In genomic region chr11:79703885-79704291, GRCm38 (mm10) we compare ENCODE assay signal across 8 mouse cellular contexts.
DNase-seq lines count a peak whose midpoint lies in the region; ATAC-seq and TF ChIP-seq lines count a peak whose summit lies in the region.

No protein-coding gene starts in this region.

- peak; percentile 65 for TF ChIP-seq EP300 in stomach, postnatal 0 days (optimal IDR thresholded peaks at IDR 0.05)

- H3K27me3 ChIP-seq in kidney, postnatal 0 days (ENCODE audit: insufficient read depth, low read length) = no peaks in the 10 kb centered on the region
- H3K27me3 ChIP-seq in embryonic facial prominence, embryonic 15.5 days = 0 out of 2 replicates have a peak, but pooled peaks cover under 1% of the 10 kb centered on the region
- H3K27me3 ChIP-seq in intestine, embryonic 14.5 days (replicated peaks; ENCODE audit: control insufficient read depth, insufficient read depth, low read length) = no peaks in the 10 kb centered on the region
- no peaks in the 10 kb centered on the region for H3K27me3 ChIP-seq in stomach, postnatal 0 days (ENCODE audit: control insufficient read depth, insufficient read depth, low read length)

- peaks cover 8% of the 10 kb centered on the region; the same call in 1 of the 2 replicates for H3K4me1 ChIP-seq in kidney, postnatal 0 days (replicated peaks; ENCODE audit: insufficient read depth, low read length)
- H3K4me1 ChIP-seq in embryonic facial prominence, embryonic 15.5 days = peaks cover 36% of the 10 kb centered on the region
- peaks cover 23% of the 10 kb centered on the region for H3K4me1 ChIP-seq in intestine, embryonic 14.5 days (replicated peaks; ENCODE audit: control insufficient read depth, insufficient read depth, low read length)
- H3K4me1 ChIP-seq in stomach, postnatal 0 days (replicated peaks; ENCODE audit: control insufficient read depth, insufficient read depth) = no peaks in the 10 kb centered on the region

- no peak for TF ChIP-seq CTCF in kidney, postnatal 0 days (IDR thresholded peaks at IDR 0.05; ENCODE audit: low read depth)
- no peak for TF ChIP-seq CTCF in stomach, postnatal 0 days (IDR thresholded peaks at IDR 0.05; ENCODE audit: low read depth)

- ATAC-seq in kidney, postnatal 0 days (replicated peaks; ENCODE audit: low FRiP score, low read depth) = peak; percentile 42
- peak; percentile 50 for ATAC-seq in embryonic facial prominence, embryonic 15.5 days (ENCODE audit: insufficient number of reproducible peaks, low FRiP score, low TSS enrichment, low read depth)
- ATAC-seq in intestine, embryonic 14.5 days (replicated peaks; ENCODE audit: low FRiP score, low TSS enrichment, low read depth) = peak; percentile 72
- peak; percentile 50 for ATAC-seq in stomach, postnatal 0 days (ENCODE audit: low FRiP score, low TSS enrichment)

- WGBS in kidney, postnatal 0 days = 0% methylated on average over 27 of the region's 27 CpGs
- under 1% methylated on average over 27 of the region's 27 CpGs for WGBS in embryonic facial prominence, embryonic 15.5 days
- WGBS in intestine, embryonic 14.5 days = under 1% methylated on average over 27 of the region's 27 CpGs
- WGBS in stomach, postnatal 0 days = under 1% methylated on average over 27 of the region's 27 CpGs

- peak overlapping the region; percentile 97 for H3K27ac ChIP-seq in kidney, postnatal 0 days
- H3K27ac ChIP-seq in embryonic facial prominence, embryonic 15.5 days (replicated peaks) = peak overlapping the region; percentile 98
- peak overlapping the region; percentile 99 for H3K27ac ChIP-seq in intestine, embryonic 14.5 days (ENCODE audit: low read depth)
- H3K27ac ChIP-seq in stomach, postnatal 0 days (replicated peaks) = peak overlapping the region; percentile 98

- H3K9ac ChIP-seq in kidney, postnatal 0 days (ENCODE audit: low read depth, low read length) = peak overlapping the region; percentile 93
- peak overlapping the region; percentile 91 for H3K9ac ChIP-seq in embryonic facial prominence, embryonic 15.5 days
- H3K9ac ChIP-seq in intestine, embryonic 14.5 days (ENCODE audit: low read length) = peak overlapping the region; percentile 90
- H3K9ac ChIP-seq in stomach, postnatal 0 days (ENCODE audit: low read length) = peak overlapping the region; percentile 93

- H3K4me3 ChIP-seq in kidney, postnatal 0 days (replicated peaks; ENCODE audit: low read depth, low read length) = peak overlapping the region; percentile 76
- peak overlapping the region; percentile 81 for H3K4me3 ChIP-seq in embryonic facial prominence, embryonic 15.5 days (replicated peaks)
- H3K4me3 ChIP-seq in intestine, embryonic 14.5 days (ENCODE audit: low read depth, low read length) = peak overlapping the region; percentile 84
- H3K4me3 ChIP-seq in stomach, postnatal 0 days (ENCODE audit: low read depth, low read length) = peak overlapping the region; percentile 82

- DNase-seq in kidney, postnatal 0 days (ENCODE audit: low spot score) = peak; percentile 86
- DNase-seq in kidney, adult 18-20 months = no peak
- peak; percentile 79 for DNase-seq in MN1 (ENCODE audit: low spot score)
- DNase-seq in intestine, embryonic 14.5 days (ENCODE audit: low spot score) = no peak
- peak; percentile 62 for DNase-seq in lung, postnatal 25 days (ENCODE audit: low spot score)
- DNase-seq in stomach, postnatal 0 days (ENCODE audit: low spot score) = no peak
- no peak for DNase-seq in cerebellum, adult 11 months

- no peaks in the 10 kb centered on the region for H3K9me3 ChIP-seq in kidney, postnatal 0 days (replicated peaks; ENCODE audit: low read length)
- no peaks in the 10 kb centered on the region for H3K9me3 ChIP-seq in embryonic facial prominence, embryonic 15.5 days (replicated peaks)
- H3K9me3 ChIP-seq in intestine, embryonic 14.5 days (ENCODE audit: control insufficient read depth, low read length) = no peaks in the 10 kb centered on the region
- no peaks in the 10 kb centered on the region for H3K9me3 ChIP-seq in stomach, postnatal 0 days (ENCODE audit: control insufficient read depth, low read length)

- H3K4me2 ChIP-seq in kidney, postnatal 0 days (ENCODE audit: low read length) = peak overlapping the region; percentile 59
- H3K4me2 ChIP-seq in embryonic facial prominence, embryonic 15.5 days (replicated peaks) = peak overlapping the region; percentile 58
- H3K4me2 ChIP-seq in intestine, embryonic 14.5 days (ENCODE audit: low read length) = peak overlapping the region; percentile 82
- H3K4me2 ChIP-seq in stomach, postnatal 0 days (replicated peaks; ENCODE audit: low read depth) = peak overlapping the region; percentile 62

- 0 out of 2 replicates have a peak, but pooled peaks cover 3% of the 10 kb centered on the region for H3K36me3 ChIP-seq in kidney, postnatal 0 days (ENCODE audit: insufficient read depth, low read length)
- peaks cover 7% of the 10 kb centered on the region for H3K36me3 ChIP-seq in embryonic facial prominence, embryonic 15.5 days
- 0 out of 2 replicates have a peak, but pooled peaks cover 5% of the 10 kb centered on the region for H3K36me3 ChIP-seq in intestine, embryonic 14.5 days (ENCODE audit: control insufficient read depth, insufficient read depth, low read length)
- H3K36me3 ChIP-seq in stomach, postnatal 0 days (ENCODE audit: control insufficient read depth, insufficient read depth, low read length) = 0 out of 2 replicates have a peak, but pooled peaks cover 7% of the 10 kb centered on the region

Comparison
In these comparisons a context has a peak if more than half of its experiments do, and no peak if none do; other contexts are left out.
1. DNase-seq: peak in kidney, postnatal 0 days (single experiment), MN1 (single experiment) and lung, postnatal 25 days (single experiment); none in kidney, adult 18-20 months (single experiment), intestine, embryonic 14.5 days (single experiment), stomach, postnatal 0 days (single experiment) and cerebellum, adult 11 months (single experiment).
2. Peak in every context shown above with its lines, with median percentiles within 50 percentile points of each other: ATAC-seq, H3K27ac ChIP-seq, H3K4me2 ChIP-seq, H3K4me3 ChIP-seq and H3K9ac ChIP-seq.